Mouse (Mus musculus) heart, embryonic 11.5 days (tissue): Measurements from ENCODE around the gene Mfsd4a. TPM values are rescaled to one million over a fixed set of nuclear protein-coding genes. Genes with fewer than 3 reads are reported as not detected.
A peak's percentile ranks its signal among the peaks of the same experiment; 100 is the strongest.

Source experiments
- ATAC-seq: fragments of 200-750 bp; cut with Nextera tagmentation; replicated peaks from 2 replicates; pipeline ENCODE4 v1.8.0; 2017; ENCODE audit warnings: moderate library complexity; ENCODE audit not compliant: insufficient number of reproducible peaks, low FRiP score, low TSS enrichment
- H3K27ac ChIP-seq: fragments of 300-500 bp; sonication (generic); 2 replicates; pipeline ENCODE4 v1.5.1; 2014; ENCODE audit warnings: mild to moderate bottlenecking, low read depth, low read length
- H3K27me3 ChIP-seq: fragments of 300-500 bp; sonication (generic); 2 replicates; pipeline ENCODE4 v1.6.1; 2014; ENCODE audit warnings: mild to moderate bottlenecking, low read length, mixed read lengths; ENCODE audit not compliant: control insufficient read depth, insufficient read depth
- H3K36me3 ChIP-seq: fragments of 300-500 bp; sonication (generic); 2 replicates; pipeline ENCODE4 v1.6.1; 2014; ENCODE audit warnings: mild to moderate bottlenecking, low read length, moderate library complexity, mixed read lengths; ENCODE audit not compliant: control insufficient read depth, insufficient read depth
- H3K4me1 ChIP-seq: fragments of 300-500 bp; sonication (generic); 2 replicates; pipeline ENCODE4 v1.6.1; 2014; ENCODE audit warnings: low read length; ENCODE audit not compliant: control insufficient read depth, insufficient read depth
- H3K4me2 ChIP-seq: fragments of 300-500 bp; sonication (generic); 2 replicates; pipeline ENCODE4 v1.6.1; 2014; ENCODE audit warnings: mild to moderate bottlenecking, moderate library complexity
- H3K4me3 ChIP-seq: fragments of 300-500 bp; sonication (generic); 2 replicates; pipeline ENCODE4 v1.5.1; 2014; ENCODE audit warnings: low read depth, low read length
- H3K9ac ChIP-seq: fragments of 300-500 bp; sonication (generic); 2 replicates; pipeline ENCODE4 v1.6.1; 2014; ENCODE audit warnings: mild to moderate bottlenecking, low read depth, low read length, moderate library complexity
- H3K9me3 ChIP-seq: fragments of 300-500 bp; sonication (generic); replicated peaks from 2 replicates; pipeline ENCODE4 v1.6.1; 2016; ENCODE audit warnings: low read length; ENCODE audit not compliant: control insufficient read depth
- WGBS: fragments of 180-500 bp; shearing (Covaris S2); extraction: QIAGEN DNeasy Blood & Tissue Kit; methylation state at CpG from one replicate; pipeline ENCODE4 v1.1.7; 2014; ENCODE audit not compliant: insufficient replicate concordance; 5-methylcytosine and 5-hydroxymethylcytosine counted together
- polyA plus RNA-seq: library from polyadenylated mRNA; unstranded; fragments of >200 nt; fragmentation: Nextera tagmentation; extraction: Ambion mirVana; gene quantifications from 2 replicates; pipeline ENCODE4 v1.2.1, GENCODE M21; 2014

Gene Mfsd4a
- polyA plus RNA-seq, 1 experiment from 2014 or later, result 8.1 TPM

DNA sequence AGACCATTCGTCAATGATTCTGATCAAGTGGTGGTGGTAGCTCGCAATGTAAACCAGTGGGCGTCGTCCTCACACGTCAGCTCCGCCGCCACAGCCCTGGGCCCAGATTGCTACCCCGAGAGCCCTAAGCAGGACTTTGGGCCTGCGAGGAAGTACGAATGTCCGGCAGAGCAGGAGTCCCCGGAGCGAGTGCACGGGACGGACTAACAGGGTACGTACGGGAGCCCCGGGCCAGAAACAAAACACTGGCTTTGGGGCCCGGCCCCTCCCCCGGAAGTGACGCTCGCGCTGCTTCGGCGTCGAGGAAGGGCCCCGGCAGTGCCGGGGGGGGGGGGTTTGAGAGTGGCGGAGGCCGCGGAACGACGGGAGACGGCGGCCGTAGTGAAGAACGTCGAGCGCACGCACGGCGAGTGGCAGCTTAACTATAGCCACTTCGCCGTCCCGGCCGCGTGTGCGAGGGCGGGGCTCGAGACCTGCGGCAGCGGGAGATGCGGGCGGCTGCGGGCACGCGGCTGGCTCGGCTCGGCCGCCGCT, 60.5 kb downstream of the Mfsd4a start, which contains the start of gene Elk4:
TSS of gene Elk4 (plus strand) at position 326 of the 534 bp plus-strand sequence.
- H3K4me1 ChIP-seq, result peaks cover 12% of the 10 kb centered on the region
- peak within 1 kb of the TSS; percentile 63 for H3K4me2 ChIP-seq
- H3K9me3 ChIP-seq, result no peaks in the 10 kb centered on the region
- no peaks in the 10 kb centered on the region for H3K36me3 ChIP-seq
- no peaks in the 10 kb centered on the region for H3K27me3 ChIP-seq
- peak; percentile 89 for ATAC-seq
- H3K4me3 ChIP-seq, result peak within 1 kb of the TSS; percentile 71
- peak within 1 kb of the TSS; percentile 99 for H3K9ac ChIP-seq
- H3K27ac ChIP-seq, result peak within 1 kb of the TSS; percentile 99
- under 1% methylated on average over 54 of the region's 61 CpGs for WGBS

DNA sequence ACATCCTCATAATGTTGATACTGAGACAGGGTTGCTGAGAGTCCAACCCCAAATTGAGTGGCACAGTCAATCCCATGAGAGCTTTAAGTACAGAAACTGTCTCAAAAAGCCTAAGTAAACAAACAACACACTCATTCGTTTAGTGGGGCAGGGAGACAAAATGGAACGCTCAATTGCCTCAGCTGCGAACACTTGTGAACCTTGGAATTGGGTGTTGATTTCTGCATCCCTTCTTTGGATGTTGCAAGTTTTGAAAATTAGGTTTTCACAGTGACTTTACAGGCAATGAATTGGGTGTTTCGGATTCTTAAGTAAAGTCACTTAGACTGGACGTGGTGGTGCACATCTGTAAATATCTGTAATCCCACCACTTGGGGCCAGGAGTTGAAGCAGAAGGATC, 61.1 kb downstream of the Mfsd4a start:
- ATAC-seq, result no peak
- peak overlapping the region; percentile 63 for H3K4me2 ChIP-seq
- peak overlapping the region; percentile 71 for H3K4me3 ChIP-seq
- H3K9me3 ChIP-seq, result no peaks in the 10 kb centered on the region
- H3K27ac ChIP-seq, result no peak overlapping the region
- no peaks in the 10 kb centered on the region for H3K27me3 ChIP-seq
- WGBS, result 26% methylated on average over 5 of the region's 5 CpGs
- peak overlapping the region; percentile 99; the same call in 1 of the 2 replicates for H3K9ac ChIP-seq
- H3K4me1 ChIP-seq, result peaks cover 12% of the 10 kb centered on the region
- no peaks in the 10 kb centered on the region for H3K36me3 ChIP-seq

DNA sequence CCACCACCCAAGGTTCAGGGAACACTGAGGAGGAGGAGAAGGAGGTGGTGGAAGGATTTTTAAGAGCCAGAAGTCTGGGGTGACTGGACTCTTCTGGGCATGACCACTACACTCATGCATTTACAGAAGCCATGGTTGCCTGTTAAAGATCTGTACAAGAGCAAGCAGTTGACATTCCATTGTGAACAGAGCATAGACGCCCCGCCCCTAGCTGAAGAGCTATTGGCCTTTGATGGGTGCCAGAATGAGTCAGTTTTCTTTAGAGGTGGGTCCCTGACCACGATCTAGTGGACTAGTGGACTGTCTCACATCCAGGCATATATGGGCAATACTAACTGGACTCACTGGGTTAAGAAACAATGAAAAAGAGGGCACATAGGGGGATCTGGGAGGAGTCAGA, 61.8 kb downstream of the Mfsd4a start:
- WGBS, result 79% methylated on average over 3 of the region's 3 CpGs
- no peaks in the 10 kb centered on the region for H3K36me3 ChIP-seq
- no peak overlapping the region for H3K9ac ChIP-seq
- H3K4me2 ChIP-seq, result no peak overlapping the region
- no peak overlapping the region for H3K4me3 ChIP-seq
- H3K27ac ChIP-seq, result no peak overlapping the region
- ATAC-seq, result no peak
- no peaks in the 10 kb centered on the region for H3K27me3 ChIP-seq
- peaks cover 12% of the 10 kb centered on the region for H3K4me1 ChIP-seq
- H3K9me3 ChIP-seq, result no peaks in the 10 kb centered on the region

DNA sequence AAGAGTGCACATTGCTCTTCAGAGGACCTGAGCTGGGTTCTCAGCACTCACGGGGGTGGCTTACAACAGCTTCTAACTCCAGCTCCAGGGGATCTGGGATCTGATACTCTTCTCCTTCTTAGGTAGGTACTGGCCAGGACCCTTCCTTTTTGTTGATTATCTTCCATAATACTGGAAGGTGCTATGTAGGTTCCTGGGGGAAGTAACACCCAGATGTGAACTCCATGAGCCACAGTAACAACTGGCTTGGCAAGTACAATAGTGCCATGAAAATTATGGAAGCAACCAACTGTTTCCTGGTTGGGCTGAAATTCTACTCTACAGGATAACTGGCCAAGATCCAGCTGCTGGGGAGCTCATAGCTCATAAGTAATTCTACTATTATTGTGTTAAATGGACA, 62.4 kb downstream of the Mfsd4a start:
- WGBS, result 75% methylated on average over 1 of the region's 1 CpGs
- H3K9me3 ChIP-seq, result no peaks in the 10 kb centered on the region
- H3K27ac ChIP-seq, result no peak overlapping the region
- H3K4me3 ChIP-seq, result no peak overlapping the region
- peaks cover 12% of the 10 kb centered on the region for H3K4me1 ChIP-seq
- H3K9ac ChIP-seq, result no peak overlapping the region
- no peaks in the 10 kb centered on the region for H3K27me3 ChIP-seq
- H3K36me3 ChIP-seq, result no peaks in the 10 kb centered on the region
- H3K4me2 ChIP-seq, result no peak overlapping the region
- no peak for ATAC-seq

DNA sequence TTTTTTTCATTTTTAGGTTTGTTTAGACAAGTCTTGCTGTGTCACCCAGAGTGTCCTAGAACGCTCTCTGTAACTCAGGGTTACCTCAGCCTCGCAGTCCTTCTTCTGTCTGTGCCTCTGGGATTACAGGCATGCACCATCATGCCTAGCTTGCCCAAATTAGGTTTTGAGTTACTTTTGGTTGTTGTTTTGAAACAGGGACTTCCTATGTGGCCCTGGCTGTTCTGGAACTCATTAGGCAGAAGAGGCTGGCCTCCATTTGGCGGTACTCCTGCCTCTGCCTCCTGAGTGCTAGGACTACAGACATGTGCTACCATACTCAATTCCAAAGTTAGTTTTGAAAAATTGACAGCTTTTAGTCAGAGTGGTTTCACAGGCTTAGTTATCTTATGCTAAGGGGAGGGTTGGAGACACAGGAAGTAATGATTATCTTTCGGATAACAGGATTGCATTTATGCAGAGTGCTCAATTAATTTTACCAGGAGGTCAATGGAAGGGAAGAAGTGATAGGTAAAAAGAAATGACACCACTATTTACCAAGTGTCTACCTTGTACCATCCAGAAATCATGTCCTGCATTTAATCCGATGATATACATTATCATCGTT, 63.2 kb downstream of the Mfsd4a start:
- no peak overlapping the region for H3K27ac ChIP-seq
- no peak overlapping the region for H3K9ac ChIP-seq
- no peak overlapping the region for H3K4me2 ChIP-seq
- H3K4me3 ChIP-seq, result no peak overlapping the region
- ATAC-seq, result no peak
- H3K27me3 ChIP-seq, result no peaks in the 10 kb centered on the region
- no peaks in the 10 kb centered on the region for H3K9me3 ChIP-seq
- WGBS, result 83% methylated on average over 6 of the region's 6 CpGs
- no peaks in the 10 kb centered on the region for H3K36me3 ChIP-seq
- H3K4me1 ChIP-seq, result peaks cover 9% of the 10 kb centered on the region

DNA sequence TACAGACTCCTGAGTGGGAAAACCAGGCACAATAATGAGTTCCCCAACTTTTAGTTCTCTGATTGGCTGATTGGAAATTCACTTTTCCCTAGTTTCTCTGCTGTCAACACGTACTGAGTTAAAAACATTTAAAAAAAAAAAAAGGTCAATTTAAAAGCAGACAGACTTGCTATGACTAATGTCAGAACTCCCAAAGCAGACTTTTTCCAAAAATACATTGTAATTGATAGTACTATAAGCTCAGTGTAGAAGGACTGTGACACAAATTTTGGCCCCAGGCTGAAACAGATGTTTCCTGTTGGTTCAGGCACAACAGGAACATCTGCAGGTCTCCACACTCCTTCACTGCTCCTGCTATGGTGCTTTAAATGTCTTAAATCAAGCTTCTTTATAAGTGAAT, 64.0 kb downstream of the Mfsd4a start:
- Histone ChIP-seq H3K36me3 (no peaks in the 10 kb centered on the region), H3K9me3 (no peaks in the 10 kb centered on the region), H3K27me3 (no peaks in the 10 kb centered on the region), H3K4me3 (no peak overlapping the region), H3K27ac (no peak overlapping the region), H3K4me1 (peaks cover 4% of the 10 kb centered on the region), H3K4me2 (no peak overlapping the region), H3K9ac (no peak overlapping the region)
- ATAC-seq, result no peak
- WGBS, result 54% methylated on average over 1 of the region's 1 CpGs

DNA sequence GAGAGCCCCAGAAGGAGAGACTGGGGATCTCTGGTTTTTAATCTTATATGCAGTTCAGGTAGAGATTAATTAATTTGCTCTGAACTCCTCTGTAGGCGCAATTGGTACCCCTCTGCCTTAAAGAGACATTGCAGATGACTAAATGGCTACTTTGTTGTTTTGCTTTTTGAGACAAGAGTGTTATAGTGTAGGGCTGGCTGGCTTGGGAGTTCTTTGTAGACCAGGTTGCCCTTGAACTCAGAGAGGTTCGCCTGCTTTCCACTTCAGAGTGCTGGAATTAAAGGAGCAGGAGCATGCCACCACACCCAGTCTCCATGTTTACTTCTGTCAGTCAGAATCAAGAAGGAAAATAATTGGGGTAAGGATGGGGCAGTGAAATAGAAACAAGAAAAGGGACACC, 64.8 kb downstream of the Mfsd4a start:
- Histone ChIP-seq H3K4me2 (no peak overlapping the region), H3K27ac (no peak overlapping the region), H3K4me1 (peaks cover 3% of the 10 kb centered on the region), H3K27me3 (no peaks in the 10 kb centered on the region), H3K9me3 (no peaks in the 10 kb centered on the region), H3K4me3 (no peak overlapping the region), H3K9ac (no peak overlapping the region), H3K36me3 (no peaks in the 10 kb centered on the region)
- 48% methylated on average over 2 of the region's 2 CpGs for WGBS
- ATAC-seq, result no peak

DNA sequence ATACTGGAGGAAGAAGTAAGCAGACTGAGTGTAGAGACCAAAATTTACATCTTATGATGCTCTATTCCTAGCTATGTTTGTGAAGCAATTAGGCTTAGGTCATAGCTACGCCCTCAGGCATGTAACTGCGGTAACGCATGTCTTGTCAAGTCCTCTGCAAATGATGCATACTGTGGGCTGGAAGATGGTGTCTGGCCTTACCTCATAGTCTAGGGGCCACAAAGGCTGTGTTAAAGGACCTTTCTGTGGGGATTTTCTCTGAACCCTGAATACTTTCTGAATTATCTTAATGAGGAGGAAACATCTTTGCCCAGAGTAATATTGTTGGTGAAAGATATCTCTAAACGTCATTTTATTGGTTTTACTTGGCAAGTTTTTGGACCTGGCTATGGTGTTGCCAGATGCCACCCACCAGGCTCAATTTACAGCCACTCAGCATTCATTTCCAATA, 66.0 kb downstream of the Mfsd4a start:
- Histone ChIP-seq H3K4me3 (no peak overlapping the region), H3K9me3 (no peaks in the 10 kb centered on the region), H3K4me2 (no peak overlapping the region), H3K9ac (no peak overlapping the region), H3K27ac (no peak overlapping the region), H3K36me3 (no peaks in the 10 kb centered on the region), H3K27me3 (no peaks in the 10 kb centered on the region), H3K4me1 (peaks cover 3% of the 10 kb centered on the region)
- no peak for ATAC-seq
- 84% methylated on average over 4 of the region's 4 CpGs for WGBS

DNA sequence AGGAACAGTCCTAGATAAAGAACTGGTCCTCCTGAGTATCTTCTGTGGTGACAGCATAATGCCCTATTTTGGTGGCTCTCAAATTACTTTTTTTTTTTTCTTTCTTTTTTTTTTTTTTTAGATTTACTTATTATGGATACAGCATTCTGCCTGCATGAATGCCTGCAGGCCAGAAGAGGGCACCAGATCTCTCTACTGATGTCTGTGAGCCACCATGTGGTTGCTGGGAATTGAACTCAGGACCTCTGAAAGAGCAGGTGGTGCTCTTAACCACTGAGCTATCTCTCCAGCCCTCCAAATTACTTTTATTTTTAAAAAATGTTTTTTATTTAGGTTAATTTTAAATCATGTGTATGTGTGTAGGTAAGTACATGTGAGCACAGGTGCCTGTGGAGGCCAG, 67.4 kb downstream of the Mfsd4a start:
- no peak overlapping the region for H3K4me2 ChIP-seq
- no peak for ATAC-seq
- no peak overlapping the region for H3K27ac ChIP-seq
- no peaks in the 10 kb centered on the region for H3K9me3 ChIP-seq
- no peaks in the 10 kb centered on the region for H3K4me1 ChIP-seq
- H3K4me3 ChIP-seq, result no peak overlapping the region
- no peaks in the 10 kb centered on the region for H3K27me3 ChIP-seq
- no peak overlapping the region for H3K9ac ChIP-seq
- H3K36me3 ChIP-seq, result no peaks in the 10 kb centered on the region
